Mouse (Mus musculus) heart, adult 2 months (tissue): Measurements from ENCODE around the gene Akap10.

Source experiments
- CTCF ChIP-seq: fragments of 200-600 bp; IDR thresholded peaks from 2 replicates; pipeline ENCODE4 v1.8.1; 2022; ENCODE audit warnings: antibody characterized with exemption, mild to moderate bottlenecking, moderate library complexity
- EP300 ChIP-seq: fragments of 200-500 bp; IDR thresholded peaks from 2 replicates; pipeline ENCODE4 v1.6.1; 2011; ENCODE audit warnings: low read depth, low read length, control low read depth; ENCODE audit not compliant: insufficient read depth
- POLR2A ChIP-seq: fragments of 200-500 bp; IDR thresholded peaks from 2 replicates; pipeline ENCODE4 v1.6.1; 2011; ENCODE audit warnings: mild to moderate bottlenecking, low read depth, low read length, control low read depth; ENCODE audit not compliant: insufficient read depth

GRCm38 (mm10) chr11:61855539-61855938 is 74.5 kb downstream of the Akap10 start:
- TF ChIP-seq CTCF (no peak), POLR2A (no peak), EP300 (no peak)
